28 mouse cellular contexts compared by ENCODE assay signal in genomic region chr4:131372517-131372916, GRCm38 (mm10).
DNase-seq lines count a peak whose midpoint lies in the region; ATAC-seq and TF ChIP-seq lines count a peak whose summit lies in the region.
"Had no signal": no experiment of that assay in that cellular context is flagged by ENCODE, and none has a peak within 500 bp of the region (broad histone marks: within the 10 kb centered on the region; RNA-seq: fewer than 3 reads in every experiment).

No protein-coding gene starts in this region.

- no peak for TF ChIP-seq CTCF in lung, embryonic 14.5 days (IDR thresholded peaks at IDR 0.05; ENCODE audit: low read depth)
- TF ChIP-seq CTCF in lung, postnatal 0 days (IDR thresholded peaks at IDR 0.05), result no peak

- no peak overlapping the region for H3K4me3 ChIP-seq in lung, embryonic 14.5 days (ENCODE audit: low read depth, low read length)
- H3K4me3 ChIP-seq in lung, postnatal 0 days (ENCODE audit: low read depth, low read length), result no peak overlapping the region
- no peak overlapping the region for H3K4me3 ChIP-seq in heart, embryonic 11.5 days (ENCODE audit: low read depth, low read length)
- H3K4me3 ChIP-seq in heart, embryonic 15.5 days, result no peak overlapping the region; the same call in 1 of the 2 replicates
- no peak overlapping the region for H3K4me3 ChIP-seq in hindbrain, embryonic 12.5 days
- H3K4me3 ChIP-seq: forebrain, embryonic 13.5 days; hindbrain, embryonic 13.5 days; limb, embryonic 10.5 days; limb, embryonic 15.5 days; liver, embryonic 13.5 days; midbrain, embryonic 12.5 days; neural tube, embryonic 13.5 days had no signal

- H3K36me3 ChIP-seq in lung, embryonic 14.5 days (ENCODE audit: insufficient read depth), result no peaks in the 10 kb centered on the region
- no peaks in the 10 kb centered on the region for H3K36me3 ChIP-seq in lung, postnatal 0 days (ENCODE audit: insufficient read depth, low read length)
- H3K36me3 ChIP-seq in heart, embryonic 11.5 days (ENCODE audit: control insufficient read depth, insufficient read depth, low read length), result no peaks in the 10 kb centered on the region
- H3K36me3 ChIP-seq in heart, embryonic 15.5 days, result no peaks in the 10 kb centered on the region
- H3K36me3 ChIP-seq in hindbrain, embryonic 12.5 days, result no peaks in the 10 kb centered on the region
- H3K36me3 ChIP-seq: hindbrain, embryonic 13.5 days; limb, embryonic 10.5 days; limb, embryonic 15.5 days; liver, embryonic 13.5 days; midbrain, embryonic 12.5 days; neural tube, embryonic 13.5 days had no signal

- H3K4me2 ChIP-seq in lung, embryonic 14.5 days, result no peak overlapping the region
- no peak overlapping the region for H3K4me2 ChIP-seq in lung, postnatal 0 days (replicated peaks; ENCODE audit: low read depth, low read length)
- H3K4me2 ChIP-seq in heart, embryonic 11.5 days, result peak overlapping the region; percentile 37
- peak overlapping the region; percentile 41 for H3K4me2 ChIP-seq in heart, embryonic 15.5 days
- H3K4me2 ChIP-seq in hindbrain, embryonic 12.5 days (replicated peaks), result no peak overlapping the region
- H3K4me2 ChIP-seq: forebrain, embryonic 13.5 days; hindbrain, embryonic 13.5 days; limb, embryonic 15.5 days; liver, embryonic 13.5 days; midbrain, embryonic 12.5 days; neural tube, embryonic 13.5 days had no signal

- H3K27ac ChIP-seq in lung, embryonic 14.5 days (ENCODE audit: low read depth), result no peak overlapping the region
- no peak overlapping the region for H3K27ac ChIP-seq in lung, postnatal 0 days (ENCODE audit: low read length)
- no peak overlapping the region for H3K27ac ChIP-seq in heart, embryonic 11.5 days (ENCODE audit: low read depth, low read length)
- no peak overlapping the region for H3K27ac ChIP-seq in heart, embryonic 15.5 days
- H3K27ac ChIP-seq in hindbrain, embryonic 12.5 days, result no peak overlapping the region
- H3K27ac ChIP-seq: forebrain, embryonic 13.5 days; hindbrain, embryonic 13.5 days; limb, embryonic 15.5 days; liver, embryonic 13.5 days; midbrain, embryonic 12.5 days; neural tube, embryonic 13.5 days; stomach, postnatal 0 days had no signal

- WGBS in lung, embryonic 14.5 days, result 47% methylated on average over 16 of the region's 16 CpGs
- WGBS in lung, postnatal 0 days, result 47% methylated on average over 16 of the region's 16 CpGs
- WGBS in heart, embryonic 11.5 days (ENCODE audit: insufficient replicate concordance), result 20% methylated on average over 16 of the region's 16 CpGs
- WGBS in heart, embryonic 15.5 days, result 33% methylated on average over 16 of the region's 16 CpGs
- whole genome bisulfite sequencing in hindbrain, embryonic 12.5 days, result 81% methylated on average over 16 of the region's 16 CpGs

- H3K4me1 ChIP-seq in lung, embryonic 14.5 days (ENCODE audit: insufficient read depth), result no peaks in the 10 kb centered on the region
- no peaks in the 10 kb centered on the region for H3K4me1 ChIP-seq in lung, postnatal 0 days (ENCODE audit: insufficient read depth, low read depth, low read length)
- H3K4me1 ChIP-seq in heart, embryonic 11.5 days (ENCODE audit: control insufficient read depth, insufficient read depth, low read length), result no peaks in the 10 kb centered on the region
- H3K4me1 ChIP-seq in heart, embryonic 15.5 days (replicated peaks), result peaks cover 10% of the 10 kb centered on the region; the same call in 1 of the 2 replicates
- H3K4me1 ChIP-seq in hindbrain, embryonic 12.5 days, result peaks cover 9% of the 10 kb centered on the region
- H3K4me1 ChIP-seq: limb, embryonic 15.5 days; liver, embryonic 13.5 days had no signal

- ATAC-seq in lung, embryonic 14.5 days (ENCODE audit: insufficient read depth), result no peak
- no peak for ATAC-seq in lung, postnatal 0 days
- no peak for ATAC-seq in heart, embryonic 11.5 days (replicated peaks; ENCODE audit: insufficient number of reproducible peaks, low FRiP score, low TSS enrichment)
- ATAC-seq in heart, embryonic 15.5 days (replicated peaks; ENCODE audit: insufficient number of reproducible peaks, insufficient read depth, low FRiP score, low read depth), result 0 out of 2 replicates have a peak, but pooled peaks have one; percentile 16
- no peak for ATAC-seq in hindbrain, embryonic 12.5 days (ENCODE audit: low FRiP score)
- ATAC-seq: CD4-positive, CD25-positive, alpha-beta regulatory T cell, adult 4 months; forebrain, embryonic 13.5 days; intestine, embryonic 16.5 days had no signal

- H3K9me3 ChIP-seq in lung, embryonic 14.5 days (ENCODE audit: low read depth, low read length), result no peaks in the 10 kb centered on the region
- H3K9me3 ChIP-seq in lung, postnatal 0 days (ENCODE audit: low read length), result no peaks in the 10 kb centered on the region
- H3K9me3 ChIP-seq in heart, embryonic 11.5 days (replicated peaks; ENCODE audit: control insufficient read depth, low read length), result no peaks in the 10 kb centered on the region
- H3K9me3 ChIP-seq in heart, embryonic 15.5 days (replicated peaks), result no peaks in the 10 kb centered on the region
- no peaks in the 10 kb centered on the region for H3K9me3 ChIP-seq in hindbrain, embryonic 12.5 days (replicated peaks)
- H3K9me3 ChIP-seq: forebrain, embryonic 13.5 days; hindbrain, embryonic 13.5 days; limb, embryonic 10.5 days; limb, embryonic 15.5 days; midbrain, embryonic 12.5 days; neural tube, embryonic 13.5 days had no signal

- no peak for TF ChIP-seq EP300 in lung, postnatal 0 days (IDR thresholded peaks at IDR 0.05)

- H3K9ac ChIP-seq in lung, embryonic 14.5 days, result no peak overlapping the region
- no peak overlapping the region for H3K9ac ChIP-seq in lung, postnatal 0 days (replicated peaks; ENCODE audit: low read depth)
- no peak overlapping the region for H3K9ac ChIP-seq in heart, embryonic 11.5 days (ENCODE audit: low read depth, low read length)
- H3K9ac ChIP-seq in heart, embryonic 15.5 days, result no peak overlapping the region
- no peak overlapping the region for H3K9ac ChIP-seq in hindbrain, embryonic 12.5 days
- H3K9ac ChIP-seq: forebrain, embryonic 13.5 days; hindbrain, embryonic 13.5 days; limb, embryonic 15.5 days; liver, embryonic 13.5 days; midbrain, embryonic 12.5 days; neural tube, embryonic 13.5 days had no signal

- DNase-seq in lung, embryonic 14.5 days, result peak; percentile 33
- DNase-seq in lung, postnatal 0 days (ENCODE audit: low spot score), result no peak
- peak; percentile 37 for DNase-seq in heart, postnatal 4 days
- no peak for DNase-seq in cerebellum, adult 11-12 months
- DNase-seq: adrenal gland, adult 2 months; adrenal gland, postnatal 36 days; cerebellum, adult 8-10 months; cerebellum, postnatal 25 days; gastrocnemius, postnatal 14 days; kidney, adult 9 months; kidney, postnatal 14 days; layer of hippocampus, adult 9-11 months; liver, embryonic 13.5 days; lung, adult 2 months; lung, postnatal 36 days; right cerebral cortex, postnatal 4 days had no signal

- no peaks in the 10 kb centered on the region for H3K27me3 ChIP-seq in lung, embryonic 14.5 days (ENCODE audit: insufficient read depth, low read length)
- no peaks in the 10 kb centered on the region for H3K27me3 ChIP-seq in lung, postnatal 0 days (replicated peaks; ENCODE audit: insufficient read depth, low read length)
- H3K27me3 ChIP-seq in heart, embryonic 11.5 days (ENCODE audit: control insufficient read depth, insufficient read depth, low read length), result no peaks in the 10 kb centered on the region
- H3K27me3 ChIP-seq in heart, embryonic 15.5 days, result no peaks in the 10 kb centered on the region
- no peaks in the 10 kb centered on the region for H3K27me3 ChIP-seq in hindbrain, embryonic 12.5 days
- H3K27me3 ChIP-seq: forebrain, embryonic 13.5 days; hindbrain, embryonic 13.5 days; limb, embryonic 15.5 days; liver, embryonic 13.5 days; midbrain, embryonic 12.5 days; neural tube, embryonic 13.5 days had no signal

Comparison
In these comparisons a context has a peak if more than half of its experiments do, and no peak if none do; other contexts are left out.
1. DNase-seq: peak in lung, embryonic 14.5 days (single experiment) and heart, postnatal 4 days (single experiment); none in lung, postnatal 0 days (single experiment) and cerebellum, adult 11-12 months (single experiment).
2. H3K4me2 ChIP-seq: peak in heart, embryonic 11.5 days (single experiment) and heart, embryonic 15.5 days (single experiment); none in lung, embryonic 14.5 days (single experiment), lung, postnatal 0 days (single experiment) and hindbrain, embryonic 12.5 days (single experiment).